Mouse (Mus musculus): Measurements from ENCODE around the gene Pik3c2b.
"Not testable (repeated sequence)": the region's sequence is repeated elsewhere in the genome, so short reads cannot be mapped to it uniquely, and the experiment has no call there.

Pik3c2b gene

DNA sequence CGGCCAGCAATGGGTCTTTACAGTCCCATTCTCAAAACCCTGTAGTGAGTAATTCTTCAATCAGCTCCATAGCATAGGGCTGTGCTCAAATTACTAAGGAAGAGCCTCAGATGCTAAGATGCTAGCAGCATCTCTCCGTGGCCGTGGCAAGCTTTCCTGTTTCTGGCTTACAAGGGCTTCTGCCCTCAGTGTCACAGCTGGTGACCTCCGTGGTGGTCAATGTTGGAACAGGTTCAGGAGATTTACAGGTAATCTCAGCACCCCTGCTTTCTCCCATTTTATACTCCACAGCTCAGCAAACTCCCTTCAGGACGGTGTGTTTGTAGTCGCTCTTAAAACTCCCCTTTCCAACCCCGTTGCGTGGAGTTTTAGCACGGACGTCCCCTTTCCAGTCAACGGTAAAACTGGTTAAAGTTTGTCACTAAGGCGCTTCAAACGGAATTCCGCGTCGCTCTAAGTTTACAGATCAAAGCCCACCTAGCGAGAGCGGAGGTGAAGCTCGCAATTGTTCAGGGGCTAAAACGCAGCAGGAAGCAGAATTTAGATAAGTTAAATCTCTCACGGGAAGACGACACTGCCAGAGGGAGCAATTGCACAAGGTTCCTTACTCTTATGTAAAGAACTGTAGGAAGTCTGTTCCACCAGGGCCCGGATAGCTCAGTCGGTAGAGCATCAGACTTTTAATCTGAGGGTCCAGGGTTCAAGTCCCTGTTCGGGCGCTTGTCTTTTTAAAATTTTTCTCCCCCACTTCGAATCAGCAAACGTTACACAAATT, 12.0 kb upstream of the Pik3c2b start:
- DNase-seq = peak; percentile 83

DNA sequence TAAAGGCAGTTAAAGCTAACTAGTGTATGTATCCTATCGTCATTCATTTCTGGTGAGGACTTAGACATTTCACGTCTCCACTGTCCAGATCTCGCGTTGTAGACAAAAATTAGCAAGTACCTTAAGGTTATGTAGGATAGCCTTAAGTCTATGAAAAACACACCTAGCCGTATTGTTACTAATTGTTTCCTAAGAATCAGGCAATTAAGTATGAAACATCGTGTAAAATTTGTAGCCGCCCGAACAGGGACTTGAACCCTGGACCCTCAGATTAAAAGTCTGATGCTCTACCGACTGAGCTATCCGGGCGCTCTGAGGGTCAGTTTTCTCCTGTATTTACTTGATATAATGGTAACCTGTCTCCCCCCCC, 11.4 kb upstream of the Pik3c2b start:
- DNase-seq = peak; percentile 64

- DNase-seq = not testable (repeated sequence)
Observed at GRCm38 (mm10) chr1:133034682-133035081, 10.8 kb upstream of the Pik3c2b start.

DNA sequence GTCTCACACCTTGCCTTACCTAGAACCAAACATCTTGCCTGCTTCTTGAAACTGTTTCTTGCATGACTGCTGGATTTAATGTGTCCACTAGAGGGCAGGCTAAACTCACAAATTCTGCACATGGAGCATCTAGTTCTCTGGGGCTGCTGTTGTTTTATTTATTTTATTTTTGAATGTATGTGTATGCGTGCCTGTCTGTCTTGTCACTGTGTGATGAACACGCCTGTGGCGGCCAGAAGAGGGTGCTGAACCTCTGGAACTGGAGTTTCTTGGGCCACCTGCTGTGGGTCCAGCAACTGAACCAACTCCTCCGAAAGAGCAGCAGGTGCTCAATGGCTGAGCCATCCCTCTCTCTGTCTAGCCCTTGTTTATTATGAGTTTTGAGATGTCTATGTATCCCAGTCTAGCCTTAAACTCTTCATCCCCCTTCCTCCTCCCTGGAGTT, 5.9 kb upstream of the Pik3c2b start:
- peak; percentile 86 for DNase-seq

- peak; percentile 78 for DNase-seq
Observed at GRCm38 (mm10) chr1:133045861-133046440, 484 bp downstream of the Pik3c2b start.

GRCm38 (mm10) chr1:133046441-133046931, 1.0 kb downstream of the Pik3c2b start:
- peak; percentile 46 for DNase-seq

DNA sequence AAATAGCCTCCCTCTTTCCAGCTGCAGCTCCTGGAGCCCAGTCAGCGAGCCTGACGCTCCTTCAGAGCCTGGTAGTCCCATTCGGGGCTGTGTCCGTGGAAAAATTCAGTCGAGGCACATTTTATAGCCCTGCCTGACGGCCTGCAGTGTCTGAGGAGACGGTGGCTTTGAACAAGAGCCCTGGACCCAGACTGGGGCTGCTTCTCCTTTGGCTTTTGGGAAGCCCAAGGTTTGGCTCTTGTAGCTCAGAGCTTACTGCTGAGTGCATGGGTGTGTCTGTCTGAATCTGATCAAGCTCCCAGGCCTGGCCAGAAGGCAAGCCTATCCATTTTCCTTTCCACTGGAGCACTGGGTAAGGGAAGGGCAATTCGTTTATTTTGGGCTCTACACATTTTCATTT, 2.1 kb downstream of the Pik3c2b start:
- peak; percentile 28 for DNase-seq

DNA sequence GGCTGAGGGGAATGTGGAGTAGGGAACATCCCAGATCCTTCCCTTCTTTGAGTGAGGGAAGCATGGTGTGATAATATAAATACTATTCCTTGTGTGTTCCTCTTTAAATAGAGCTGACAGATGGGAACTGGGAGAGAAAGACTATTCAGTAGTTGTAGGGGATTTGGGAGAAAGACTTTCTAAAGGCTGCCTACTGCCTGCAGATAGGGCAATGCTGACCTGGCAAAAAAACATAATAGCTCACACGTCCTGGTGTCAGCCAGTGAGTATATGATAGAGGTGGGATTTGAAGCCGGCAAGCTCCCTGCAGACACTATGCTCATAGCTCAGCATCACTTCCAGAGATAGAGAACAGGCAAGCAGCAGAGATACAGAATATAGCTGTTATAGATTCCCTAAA, 3.2 kb downstream of the Pik3c2b start:
- DNase-seq = no peak

GRCm38 (mm10) chr1:133050001-133050431, 4.5 kb downstream of the Pik3c2b start:
- DNase-seq = no peak

- no peak for DNase-seq
Observed at GRCm38 (mm10) chr1:133051829-133052228, 6.4 kb downstream of the Pik3c2b start.

DNA sequence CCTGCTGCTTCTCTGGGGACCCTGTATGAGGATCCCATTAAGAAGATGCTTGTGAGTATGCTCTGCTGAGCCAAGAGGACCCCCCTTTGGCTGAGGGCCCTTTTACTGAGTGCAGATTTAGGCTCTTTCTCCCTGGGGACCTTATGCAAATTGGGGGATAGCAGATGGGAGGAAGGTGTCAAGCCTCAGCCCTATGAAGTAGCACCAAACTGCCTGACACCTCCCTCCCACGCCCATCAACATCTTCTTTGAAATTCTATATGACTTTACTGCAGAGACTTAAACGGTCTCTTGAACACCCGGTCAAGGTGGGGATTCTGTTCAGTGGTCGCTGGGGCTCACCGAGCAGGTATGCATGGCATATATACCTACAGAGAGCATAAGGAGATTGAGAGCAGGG, 7.6 kb downstream of the Pik3c2b start:
- peak; percentile 42 for DNase-seq

DNA sequence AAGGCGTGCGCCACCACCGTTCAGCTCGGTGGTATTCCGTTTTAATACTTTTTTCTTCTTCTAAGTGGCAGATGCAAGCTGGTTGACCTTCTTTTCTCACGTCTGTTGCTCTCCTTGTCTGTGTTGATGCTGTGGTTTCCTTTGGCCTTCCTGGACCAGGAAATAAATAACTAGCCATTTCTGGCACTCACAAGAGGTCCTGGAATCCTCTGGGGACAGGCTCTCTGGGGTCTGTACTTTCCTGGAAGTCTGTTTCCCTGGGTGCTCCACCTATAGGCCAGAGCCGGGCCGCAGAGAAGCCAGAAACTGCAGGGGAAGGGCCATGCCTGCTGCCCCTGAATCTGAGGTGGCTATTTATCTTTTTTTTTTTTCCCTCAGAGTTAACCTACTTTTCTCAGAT, 8.9 kb downstream of the Pik3c2b start:
- no peak for DNase-seq

- peak; percentile 32 for DNase-seq
Observed at GRCm38 (mm10) chr1:133057345-133058034, 12.0 kb downstream of the Pik3c2b start.

DNA sequence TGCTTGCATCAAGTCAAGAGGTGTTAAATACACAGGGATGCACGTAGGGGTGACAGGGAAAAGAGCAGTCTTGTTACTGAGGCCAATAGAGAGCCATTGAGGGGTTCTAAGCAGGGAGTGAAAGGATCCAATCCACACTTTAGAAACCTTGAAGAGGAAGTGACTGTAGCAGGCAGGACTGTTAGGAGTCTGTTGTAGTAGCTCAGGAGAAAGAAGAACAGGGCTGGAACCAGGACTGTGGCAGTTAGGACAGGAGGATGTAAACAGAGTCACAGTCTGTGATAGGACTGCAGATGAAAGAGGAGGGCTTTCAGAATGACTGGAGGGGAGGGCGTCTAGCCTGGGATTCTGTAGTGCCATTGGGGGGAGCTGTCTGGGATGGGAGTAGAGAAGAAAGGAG, 14.1 kb downstream of the Pik3c2b start:
- no peak for DNase-seq

GRCm38 (mm10) chr1:133060681-133061080, 15.2 kb downstream of the Pik3c2b start:
- DNase-seq = no peak

GRCm38 (mm10) chr1:133063164-133063563, 17.7 kb downstream of the Pik3c2b start:
- no peak for DNase-seq

GRCm38 (mm10) chr1:133068268-133068667, 22.8 kb downstream of the Pik3c2b start:
- DNase-seq = no peak

GRCm38 (mm10) chr1:133068669-133069274, 23.3 kb downstream of the Pik3c2b start:
- DNase-seq = no peak

GRCm38 (mm10) chr1:133069275-133070120, 24.0 kb downstream of the Pik3c2b start:
- DNase-seq = no peak

GRCm38 (mm10) chr1:133070157-133070556, 24.7 kb downstream of the Pik3c2b start:
- no peak for DNase-seq

DNA sequence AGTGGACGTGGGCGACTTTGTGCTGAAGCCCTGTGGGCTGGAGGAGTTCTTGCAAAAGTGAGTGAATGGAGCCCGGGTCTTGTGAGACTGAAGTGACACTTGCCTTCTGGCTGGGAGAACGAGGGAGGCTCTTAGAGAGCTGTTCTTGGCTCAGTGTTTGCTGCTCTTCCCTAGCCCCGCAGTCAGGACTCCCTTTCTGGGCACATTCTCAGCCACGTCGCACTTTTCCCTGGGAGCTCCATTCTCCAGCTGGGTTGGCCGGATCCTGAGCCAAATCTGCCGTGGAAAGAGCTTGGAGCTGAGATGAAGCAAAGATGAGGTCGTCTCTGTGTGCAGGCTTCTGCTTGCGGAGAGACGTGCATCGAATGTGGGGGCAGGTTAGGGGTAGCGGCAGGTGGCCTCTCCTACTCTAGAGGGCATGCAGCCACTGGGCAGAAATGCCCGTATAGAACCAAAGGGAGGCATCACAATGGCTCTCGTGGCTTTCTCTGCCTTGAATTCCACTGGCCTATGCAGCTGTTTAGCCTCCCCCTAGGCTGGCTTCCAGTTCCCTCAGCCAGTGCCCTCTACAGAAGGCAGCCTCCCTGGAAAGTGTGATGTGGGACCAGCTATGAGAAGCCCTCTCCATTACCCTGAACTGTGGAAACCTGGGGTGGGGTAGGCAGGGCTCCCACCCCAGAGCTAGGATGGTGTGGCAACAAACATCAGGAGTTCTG, 26.4 kb downstream of the Pik3c2b start:
- DNase-seq = no peak

Data from lung, postnatal 36 days (tissue).